Mouse (Mus musculus) bone marrow, adult 2 months (tissue): Measurements from ENCODE around the gene Nrap.
"Not testable (repeated sequence)": the region's sequence is repeated elsewhere in the genome, so short reads cannot be mapped to it uniquely, and the experiment has no call there.

Source experiments
- CTCF ChIP-seq: fragments of 200-500 bp; IDR thresholded peaks from 2 replicates; pipeline ENCODE4 v1.5.1; 2011; ENCODE audit warnings: low read length, control low read depth; ENCODE audit not compliant: control insufficient read depth, insufficient read depth
- POLR2A ChIP-seq: fragments of 200-500 bp; IDR thresholded peaks from 2 replicates; pipeline ENCODE4 v1.6.1; 2011; ENCODE audit warnings: low read depth, mild to moderate bottlenecking, control low read depth, low read length, borderline replicate concordance; ENCODE audit not compliant: control insufficient read depth

DNA sequence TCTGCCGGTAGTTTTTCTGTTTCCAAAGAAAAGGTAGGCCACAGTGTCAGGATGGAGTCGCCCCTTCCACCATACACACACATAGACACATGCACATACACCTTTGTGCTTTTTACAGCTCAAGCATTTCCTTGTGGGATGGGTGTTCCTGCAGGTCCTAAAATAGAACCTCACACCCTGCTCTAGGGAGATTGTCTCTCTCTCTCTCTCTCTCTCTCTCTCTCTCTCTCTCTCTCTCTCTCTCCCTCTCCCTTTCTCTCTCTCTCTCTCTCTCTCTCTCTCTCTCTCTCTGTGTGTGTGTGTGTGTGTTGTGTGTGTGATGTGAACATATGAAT is 32.5 kb downstream of the Nrap start:
- not testable (repeated sequence) for TF ChIP-seq CTCF, POLR2A
